Mouse (Mus musculus) limb, embryonic 12.5 days (tissue): ENCODE measurements around the gene Ptger3. TPM values are rescaled to one million over a fixed set of nuclear protein-coding genes. Genes with fewer than 3 reads are reported as not detected.

Source experiments
- ATAC-seq: fragments of 200-750 bp; cut with Nextera tagmentation; 2 replicates; pipeline ENCODE4 v1.8.0; 2017; ENCODE audit warnings: low read depth, moderate TSS enrichment; ENCODE audit not compliant: insufficient number of reproducible peaks, insufficient read depth, low FRiP score, low TSS enrichment
- H3K27ac ChIP-seq: fragments of 300-500 bp; sonication (generic); 2 replicates; pipeline ENCODE4 v1.5.1; 2016; ENCODE audit warnings: mild to moderate bottlenecking, moderate library complexity
- H3K27me3 ChIP-seq: fragments of 300-500 bp; sonication (generic); 2 replicates; pipeline ENCODE4 v1.6.1; 2016; ENCODE audit warnings: mild to moderate bottlenecking, moderate library complexity
- H3K36me3 ChIP-seq: fragments of 300-500 bp; sonication (generic); 2 replicates; pipeline ENCODE4 v1.6.1; 2016; ENCODE audit warnings: mild to moderate bottlenecking, moderate library complexity
- H3K4me1 ChIP-seq: fragments of 300-500 bp; sonication (generic); replicated peaks from 2 replicates; pipeline ENCODE4 v1.6.1; 2016
- H3K4me2 ChIP-seq: fragments of 300-500 bp; sonication (generic); 2 replicates; pipeline ENCODE4 v1.6.1; 2016; ENCODE audit warnings: mild to moderate bottlenecking, moderate library complexity
- H3K4me3 ChIP-seq: fragments of 300-500 bp; sonication (generic); replicated peaks from 2 replicates; pipeline ENCODE4 v1.5.1; 2016; ENCODE audit warnings: mild to moderate bottlenecking
- H3K9ac ChIP-seq: fragments of 300-500 bp; sonication (generic); replicated peaks from 2 replicates; pipeline ENCODE4 v1.6.1; 2016; ENCODE audit warnings: mild to moderate bottlenecking, moderate library complexity
- H3K9me3 ChIP-seq: fragments of 300-500 bp; sonication (generic); 2 replicates; pipeline ENCODE4 v1.6.1; 2016; ENCODE audit warnings: mild to moderate bottlenecking, moderate library complexity
- WGBS: fragments of 180-500 bp; shearing (Covaris S2); methylation state at CpG from one replicate; pipeline ENCODE4 v1.1.7; 2016; 5-methylcytosine and 5-hydroxymethylcytosine counted together
- microRNA counts: library from miRNA; unstranded; fragments of <30 nt; microRNA quantifications from one replicate; lab custom pipeline; 2017
- microRNA-seq: library from miRNA; unstranded; fragments of <30 nt; microRNA quantifications from one replicate; pipeline ENCODE4, GENCODE M21; 2017
- polyA plus RNA-seq: library from polyadenylated mRNA; unstranded; fragments of >200 nt; fragmentation: Nextera tagmentation; extraction: Ambion mirVana; gene quantifications from 2 replicates; pipeline ENCODE4 v1.2.1, GENCODE M21; 2016

The Ptger3 gene
- polyA plus RNA-seq, 1 experiment from 2014 or later, result 1.7 TPM

- Histone ChIP-seq H3K36me3 (no peaks in the 10 kb centered on the region), H3K27me3 (no peaks in the 10 kb centered on the region), H3K27ac (no peak overlapping the region), H3K4me3 (no peak overlapping the region), H3K4me2 (no peak overlapping the region), H3K4me1 (no peaks in the 10 kb centered on the region), H3K9ac (no peak overlapping the region), H3K9me3 (no peaks in the 10 kb centered on the region)
- no peak for ATAC-seq
- WGBS, result 80% methylated on average over 4 of the region's 4 CpGs
These were observed 74.9 kb downstream of the Ptger3 start for GRCm38 (mm10) chr3:157641634-157642033.

GRCm38 (mm10) chr3:157661622-157662021, 94.9 kb downstream of the Ptger3 start:
- Histone ChIP-seq H3K4me3 (no peak overlapping the region), H3K4me2 (no peak overlapping the region), H3K9ac (no peak overlapping the region), H3K4me1 (no peaks in the 10 kb centered on the region), H3K9me3 (no peaks in the 10 kb centered on the region), H3K27me3 (no peaks in the 10 kb centered on the region), H3K27ac (no peak overlapping the region), H3K36me3 (no peaks in the 10 kb centered on the region)
- no peak; the same call in 1 of the 2 replicates for ATAC-seq
- WGBS, result 48% methylated on average over 7 of the region's 7 CpGs

GRCm38 (mm10) chr3:157664486-157665041, 97.9 kb downstream of the Ptger3 start:
- Histone ChIP-seq H3K9me3 (no peaks in the 10 kb centered on the region), H3K4me3 (no peak overlapping the region), H3K36me3 (no peaks in the 10 kb centered on the region), H3K4me1 (no peaks in the 10 kb centered on the region), H3K27ac (no peak overlapping the region), H3K27me3 (no peaks in the 10 kb centered on the region), H3K4me2 (no peak overlapping the region), H3K9ac (no peak overlapping the region)
- no peak for ATAC-seq

- Histone ChIP-seq H3K4me1 (no peaks in the 10 kb centered on the region), H3K27ac (no peak overlapping the region), H3K4me3 (no peak overlapping the region), H3K9me3 (no peaks in the 10 kb centered on the region), H3K36me3 (no peaks in the 10 kb centered on the region), H3K27me3 (no peaks in the 10 kb centered on the region), H3K9ac (no peak overlapping the region), H3K4me2 (no peak overlapping the region)
- ATAC-seq, result no peak
- 64% methylated on average over 1 of the region's 1 CpGs for WGBS
These were observed 98.8 kb downstream of the Ptger3 start for GRCm38 (mm10) chr3:157665471-157665870.

GRCm38 (mm10) chr3:157666142-157666541, 99.5 kb downstream of the Ptger3 start:
- H3K4me3 ChIP-seq, result no peak overlapping the region
- no peak overlapping the region for H3K9ac ChIP-seq
- H3K4me2 ChIP-seq, result no peak overlapping the region
- no peak for ATAC-seq
- no peaks in the 10 kb centered on the region for H3K4me1 ChIP-seq
- 83% methylated on average over 2 of the region's 2 CpGs for WGBS
- H3K9me3 ChIP-seq, result no peaks in the 10 kb centered on the region
- no peaks in the 10 kb centered on the region for H3K36me3 ChIP-seq
- no peak overlapping the region for H3K27ac ChIP-seq
- no peaks in the 10 kb centered on the region for H3K27me3 ChIP-seq

- H3K9me3 ChIP-seq, result no peaks in the 10 kb centered on the region
- no peaks in the 10 kb centered on the region for H3K4me1 ChIP-seq
- no peak for ATAC-seq
- H3K4me2 ChIP-seq, result no peak overlapping the region
- no peak overlapping the region for H3K27ac ChIP-seq
- no peaks in the 10 kb centered on the region for H3K36me3 ChIP-seq
- 79% methylated on average over 3 of the region's 3 CpGs for WGBS
- no peak overlapping the region for H3K9ac ChIP-seq
- H3K4me3 ChIP-seq, result no peak overlapping the region
- no peaks in the 10 kb centered on the region for H3K27me3 ChIP-seq
These were observed 119.4 kb downstream of the Ptger3 start for GRCm38 (mm10) chr3:157686105-157686504.

- Histone ChIP-seq H3K27me3 (no peaks in the 10 kb centered on the region), H3K36me3 (no peaks in the 10 kb centered on the region), H3K4me3 (no peak overlapping the region), H3K9me3 (no peaks in the 10 kb centered on the region), H3K27ac (no peak overlapping the region), H3K4me1 (no peaks in the 10 kb centered on the region), H3K9ac (no peak overlapping the region), H3K4me2 (no peak overlapping the region)
- WGBS, result 62% methylated on average over 6 of the region's 6 CpGs
- no peak for ATAC-seq
These were observed 121.9 kb downstream of the Ptger3 start for GRCm38 (mm10) chr3:157688419-157689162.

MicroRNAs encoded within 50 kb of the gene (microRNA counts, 519-probe panel; counts per million panel counts)
- not detected for microRNA mmu-miR-186 (lab: Ali Mortazavi, UCI)

Small RNAs within 50 kb of the gene (microRNA-seq; reads per million reads assigned to microRNA genes)
- 378 reads per million, percentile 66 among the genes with 10 or more reads in this experiment for gene Mir186

Other genes with a start within 250 kb of the Ptger3 start
- gene Zranb2, start 32.7 kb upstream of the Ptger3 start, polyA plus RNA-seq, result 122 and 123 TPM in 2 replicates